Mouse (Mus musculus) ovary, postnatal 14 days (tissue): ENCODE results near the gene Tmco5b.

ENCODE experiments used
- DNase-seq: peaks from one replicate; pipeline ENCODE4 v3.0.0; 2022; ENCODE audit warnings: low spot score

Tmco5b gene

DNA sequence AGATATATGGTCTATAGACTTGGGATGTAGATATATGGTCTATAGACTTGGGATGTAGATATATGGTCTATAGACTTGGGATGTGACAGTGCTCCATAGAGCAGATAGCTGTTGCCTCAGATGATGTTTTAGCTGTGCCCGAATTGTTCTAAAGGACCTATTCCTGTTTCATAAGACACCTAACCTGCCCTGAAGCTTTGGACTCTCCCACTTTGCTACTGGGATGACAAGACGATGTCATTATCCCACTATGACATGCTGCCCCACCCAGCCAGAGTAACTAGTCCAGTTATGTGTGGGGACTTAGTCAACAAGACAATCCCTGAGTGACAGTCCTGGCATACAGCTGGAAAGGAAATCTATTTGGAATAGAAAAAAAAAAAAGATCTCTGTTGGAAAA lies at the start of gene Tmco5b:
Gene Tmco5b (plus strand): TSS at position 301 of the 400 bp plus-strand sequence.
- DNase-seq: no peak

DNA sequence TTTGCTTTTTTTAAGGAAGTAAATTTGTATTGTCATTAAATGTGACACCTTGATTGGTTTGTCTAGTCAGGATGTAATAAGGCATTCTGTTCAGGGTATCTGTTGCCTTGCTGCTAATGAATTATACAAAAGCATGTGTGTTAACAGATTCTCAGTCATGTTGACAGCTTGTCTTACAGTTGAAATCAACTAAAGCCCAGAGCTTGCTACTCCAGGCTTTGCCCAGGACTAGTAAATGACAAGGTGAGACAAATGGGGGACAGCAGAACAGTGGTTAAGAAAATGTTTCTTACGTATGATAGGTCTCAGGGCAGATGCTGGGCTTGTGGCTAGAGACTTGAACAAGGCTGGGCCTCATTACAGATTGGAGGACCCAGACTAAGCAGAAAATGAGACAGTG lies 48.5 kb upstream of the Tmco5b start:
- no peak for DNase-seq

DNA sequence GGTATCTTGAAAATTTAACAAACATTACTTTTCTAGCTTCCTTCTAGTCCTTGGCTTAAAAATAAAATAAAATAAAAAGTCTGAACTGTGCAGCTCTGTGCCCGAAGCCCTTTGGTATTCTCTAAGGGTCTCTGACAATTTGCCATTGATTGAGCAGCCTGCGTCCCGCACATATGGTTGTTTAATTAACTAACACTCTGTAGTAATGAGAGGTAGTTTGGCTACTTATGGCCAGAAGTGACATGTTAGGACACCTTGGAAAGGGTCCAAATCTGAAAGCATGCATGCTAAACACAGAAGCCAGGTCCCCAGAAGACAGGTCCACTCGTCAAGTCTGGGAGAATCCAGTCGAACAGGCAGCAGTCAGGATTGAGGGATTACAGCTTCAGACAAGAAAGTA lies 46.7 kb upstream of the Tmco5b start:
- no peak for DNase-seq

DNA sequence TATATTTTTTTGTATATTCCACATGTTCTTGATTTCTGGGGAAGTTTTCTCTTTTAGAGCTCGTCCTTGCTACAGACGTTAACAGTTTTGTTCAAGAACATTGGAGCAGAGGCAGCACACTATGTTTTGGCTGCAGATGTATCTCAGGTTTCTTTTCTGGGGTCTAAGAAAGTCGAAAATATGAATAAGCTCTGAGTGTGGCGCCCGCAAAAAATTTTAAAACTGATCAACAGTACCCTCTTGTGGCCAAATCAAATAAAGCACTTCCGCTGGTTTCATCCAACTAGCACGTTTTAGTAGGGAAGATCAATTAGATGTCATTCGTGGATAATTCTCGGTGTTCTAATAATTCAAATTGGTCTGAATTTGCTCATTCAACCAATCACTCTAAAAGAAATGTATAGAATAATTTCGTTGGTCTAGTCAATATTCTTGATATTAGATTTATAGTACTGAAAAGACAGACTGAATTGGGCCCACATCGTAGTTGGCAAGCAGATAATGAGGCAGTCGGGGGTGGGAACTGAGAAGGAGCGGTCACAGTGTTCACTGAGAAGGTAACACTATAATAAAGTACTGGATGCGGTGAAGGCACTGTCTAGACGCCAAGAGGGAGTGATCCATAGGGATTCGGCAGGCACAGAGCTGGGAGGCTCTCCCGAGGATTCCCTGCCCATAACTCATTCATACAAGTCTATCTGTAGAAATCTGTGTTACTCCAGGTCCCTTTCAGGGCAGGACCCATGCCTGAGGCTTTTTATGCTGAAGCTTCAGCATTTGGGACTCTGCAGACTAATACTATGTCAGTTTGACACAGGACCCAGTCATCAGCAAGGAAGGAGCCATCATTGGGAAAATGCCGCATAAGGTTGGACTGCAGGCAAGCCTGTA lies 17.1 kb downstream of the Tmco5b start:
- no peak for DNase-seq

DNA sequence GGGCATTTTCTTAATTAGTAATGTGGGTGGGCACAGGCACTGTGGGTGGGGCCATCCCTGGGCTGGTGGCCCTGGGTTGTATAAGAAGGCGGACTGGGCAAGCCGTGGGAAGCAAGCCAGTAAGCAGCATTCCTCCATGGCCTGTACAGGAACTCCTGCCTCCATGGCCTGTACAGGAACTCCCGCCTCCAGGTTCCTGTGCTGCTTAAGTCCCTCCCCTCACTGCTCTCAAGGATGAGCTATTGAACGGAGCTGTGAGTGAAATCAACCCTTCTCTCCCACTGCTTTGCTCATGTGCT lies 17.7 kb downstream of the Tmco5b start:
- DNase-seq: no peak

DNA sequence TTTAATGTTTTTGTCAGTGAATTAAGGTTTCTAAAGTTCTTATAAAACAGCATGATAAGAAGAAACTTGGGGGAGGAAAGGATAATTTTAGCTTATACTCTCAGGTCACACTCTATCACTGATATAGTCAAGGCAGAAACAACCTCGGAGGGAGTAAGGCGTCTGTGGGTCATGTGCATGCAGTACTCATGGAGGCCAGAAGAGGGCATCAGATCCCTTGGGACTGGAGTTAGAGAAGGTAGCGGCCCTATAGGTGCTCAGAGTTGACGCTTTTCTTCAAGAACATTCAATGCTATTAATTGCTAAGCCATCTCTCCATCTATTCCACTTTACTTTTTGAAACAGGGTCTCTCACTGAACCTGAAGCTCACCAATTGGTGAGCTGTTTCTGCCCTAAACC lies 19.8 kb downstream of the Tmco5b start:
- peak; percentile 59 for DNase-seq

DNA sequence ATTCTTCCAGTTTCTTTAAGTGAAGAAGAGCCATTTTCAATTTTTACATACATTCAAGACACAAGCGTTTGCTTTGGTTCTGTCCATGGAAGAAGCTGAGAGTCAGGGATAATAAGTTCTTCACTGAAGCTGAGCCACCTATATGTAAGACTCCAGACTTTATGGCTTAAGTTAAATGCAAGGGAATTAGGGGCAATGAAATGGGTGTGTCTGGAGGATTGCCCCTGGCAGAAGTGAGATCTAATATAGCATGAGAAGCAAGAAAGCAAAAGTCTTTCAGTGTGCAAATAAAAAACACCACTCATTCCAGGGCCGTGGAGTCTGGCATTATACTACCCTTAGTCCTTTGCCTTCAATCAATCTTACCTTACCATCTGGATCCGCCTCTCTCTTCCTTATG lies 25.7 kb downstream of the Tmco5b start:
- no peak for DNase-seq

DNA sequence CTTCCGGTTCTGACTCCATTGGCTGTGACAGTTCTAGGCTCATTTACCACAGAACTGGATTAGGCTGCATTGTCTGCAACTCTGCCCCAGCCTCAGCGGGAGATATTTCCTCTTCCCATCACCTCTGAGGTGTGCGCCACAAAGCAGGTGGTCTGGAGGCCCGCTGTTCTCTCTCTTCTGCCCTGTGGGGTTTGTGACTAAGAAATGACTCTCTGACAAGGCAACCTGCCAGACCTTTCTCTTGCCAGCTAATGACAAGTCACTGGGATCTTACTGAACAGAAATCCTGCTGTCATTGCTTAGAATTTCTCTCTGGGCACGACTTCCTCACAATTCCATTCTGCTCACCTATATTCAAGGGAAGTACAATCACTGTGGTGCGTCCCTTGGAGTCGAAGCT lies 37.5 kb downstream of the Tmco5b start:
- DNase-seq: no peak

DNA sequence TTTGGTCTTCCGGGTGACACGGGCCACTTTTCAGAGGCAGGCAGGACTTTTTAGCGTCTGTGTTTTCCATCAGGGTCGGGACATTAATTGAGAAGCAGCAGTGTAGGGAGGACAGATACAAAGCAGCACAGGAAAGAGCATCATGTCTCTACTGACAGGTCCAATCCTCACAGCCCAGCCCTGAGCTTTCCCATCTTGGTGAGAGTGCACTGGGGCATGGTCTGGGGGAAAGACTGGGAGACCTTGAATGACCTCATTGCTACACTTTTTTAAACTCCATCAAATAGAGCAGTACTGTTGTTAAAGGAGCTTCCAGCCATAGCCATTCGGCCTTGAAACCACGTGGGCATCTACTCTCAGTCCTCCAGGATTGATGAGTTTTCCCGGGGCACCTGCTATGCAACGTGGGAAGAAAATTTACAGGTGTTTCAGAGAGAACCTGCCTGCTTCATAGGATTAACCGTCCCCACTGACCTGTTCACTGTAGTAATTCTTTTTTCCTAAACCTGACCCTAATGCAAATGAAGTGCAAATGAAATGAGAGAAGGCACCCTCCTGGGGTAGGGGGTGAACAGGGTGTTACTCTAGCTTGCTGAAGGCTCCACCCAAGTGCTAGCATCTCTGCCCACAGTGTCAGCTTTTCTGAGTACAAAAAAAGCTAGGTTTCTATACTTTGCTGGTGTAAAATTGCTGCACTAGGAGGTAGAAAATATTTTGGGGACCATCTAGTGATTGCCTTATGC lies 48.4 kb downstream of the Tmco5b start:
- DNase-seq: no peak

DNA sequence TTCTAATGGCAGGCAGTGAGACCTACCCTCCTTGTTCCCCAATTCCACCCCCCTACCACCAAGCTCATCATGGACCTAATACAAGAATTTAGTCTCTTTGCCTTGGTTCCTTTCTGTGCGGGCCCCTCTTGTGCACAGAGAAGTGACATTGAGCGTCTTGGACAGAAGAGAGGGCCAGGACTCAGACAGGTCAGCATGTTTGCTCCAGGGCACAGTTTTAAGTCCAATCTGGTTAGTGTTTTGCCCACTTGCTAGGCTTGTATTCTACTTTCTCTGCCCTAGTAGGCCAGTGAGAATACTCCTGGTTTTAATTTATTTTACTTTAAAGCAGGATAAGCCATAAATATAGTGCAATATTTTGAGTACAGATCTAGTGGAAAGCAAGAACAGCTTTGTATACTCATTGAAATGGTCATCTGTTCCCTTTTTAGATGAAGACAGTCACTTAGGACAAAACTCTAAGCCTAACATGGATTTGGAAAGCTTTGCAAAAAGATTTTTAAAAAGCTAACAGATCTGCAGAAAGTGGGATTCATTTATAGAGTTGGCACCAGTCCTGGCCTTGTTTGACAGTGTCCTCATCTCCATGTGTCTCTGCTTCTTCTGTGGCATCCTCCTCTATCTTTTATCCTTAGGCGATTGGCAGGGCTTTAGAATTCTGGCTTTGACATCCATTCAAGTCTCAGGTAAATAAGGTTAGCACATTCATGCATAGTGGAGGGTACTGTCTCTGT lies 50.2 kb downstream of the Tmco5b start:
- DNase-seq: no peak

DNA sequence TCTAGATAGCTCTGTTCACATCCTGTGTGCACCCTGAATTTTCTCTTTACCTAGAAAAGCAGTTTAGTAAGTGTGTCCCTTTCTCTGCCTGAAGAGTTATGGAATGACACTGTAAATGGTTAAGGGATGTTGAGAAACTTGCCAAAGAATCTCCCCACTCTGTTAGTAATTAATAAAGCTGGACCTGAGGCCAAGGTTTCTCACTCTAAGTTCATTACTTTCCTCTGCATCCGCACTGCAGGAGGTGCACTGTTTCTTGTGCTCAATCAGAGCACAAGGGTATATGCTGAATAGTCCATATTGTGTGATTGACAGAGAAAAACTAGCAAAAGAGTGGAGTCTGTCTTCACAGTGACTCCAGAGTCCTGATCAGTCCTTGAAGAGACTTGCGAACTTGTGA lies 59.0 kb downstream of the Tmco5b start:
- no peak for DNase-seq
